Mouse (Mus musculus): ENCODE data around the gene Acacb. TPM values are rescaled to one million over a fixed set of nuclear protein-coding genes. Genes with fewer than 3 reads are reported as not detected.

The Acacb gene
- polyA plus RNA-seq, 1 experiment from 2014 or later, result 1.7 TPM

- no peak for ATAC-seq (ENCODE audit: low FRiP score)
- no peak for DNase-seq (ENCODE audit: low spot score, missing footprints)
- no peak overlapping the region for H3K4me3 ChIP-seq (ENCODE audit: low read depth, low read length)
- no peak overlapping the region for H3K4me2 ChIP-seq
- H3K27me3 ChIP-seq (ENCODE audit: control insufficient read depth, insufficient read depth, low read length), result no peaks in the 10 kb centered on the region
- 91% methylated on average over 7 of the region's 7 CpGs for WGBS
- H3K4me1 ChIP-seq (ENCODE audit: control insufficient read depth, insufficient read depth, low read length), result no peaks in the 10 kb centered on the region
- H3K9me3 ChIP-seq (ENCODE audit: control insufficient read depth, low read length), result no peaks in the 10 kb centered on the region
- no peak overlapping the region for H3K9ac ChIP-seq (ENCODE audit: low read length)
- peaks cover 19% of the 10 kb centered on the region for H3K36me3 ChIP-seq (ENCODE audit: control insufficient read depth, insufficient read depth, low read length)
- H3K27ac ChIP-seq (ENCODE audit: low read depth, low read length), result no peak overlapping the region
These were observed 29.7 kb upstream of the Acacb start for GRCm38 (mm10) chr5:114116586-114116985.

DNA sequence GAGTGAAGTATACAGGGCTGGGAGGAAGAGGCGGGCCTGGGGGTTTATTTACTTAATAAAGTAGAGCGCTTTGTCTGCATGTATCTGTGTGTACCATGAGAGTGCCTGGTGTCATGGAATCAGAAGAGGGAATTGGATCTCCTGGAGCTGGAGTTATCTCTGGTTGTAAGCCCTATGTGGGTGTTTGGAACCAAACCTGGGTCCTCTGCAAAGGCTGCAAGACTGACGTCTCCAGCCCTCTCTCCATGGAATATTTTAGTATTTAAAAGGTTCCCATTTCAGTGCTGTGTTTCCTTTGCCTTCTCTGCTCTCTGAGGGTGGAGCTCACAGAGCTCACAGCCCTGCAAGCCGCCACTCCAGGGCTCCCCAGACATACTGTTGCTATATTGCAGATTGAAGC is 26.5 kb upstream of the Acacb start:
- Histone ChIP-seq H3K36me3 (ENCODE audit: control insufficient read depth, insufficient read depth, low read length) (peaks cover 20% of the 10 kb centered on the region), H3K27ac (ENCODE audit: low read depth, low read length) (no peak overlapping the region), H3K9ac (ENCODE audit: low read length) (no peak overlapping the region), H3K4me2 (no peak overlapping the region), H3K4me3 (ENCODE audit: low read depth, low read length) (no peak overlapping the region), H3K4me1 (ENCODE audit: control insufficient read depth, insufficient read depth, low read length) (no peaks in the 10 kb centered on the region), H3K27me3 (ENCODE audit: control insufficient read depth, insufficient read depth, low read length) (no peaks in the 10 kb centered on the region), H3K9me3 (ENCODE audit: control insufficient read depth, low read length) (no peaks in the 10 kb centered on the region)
- DNase-seq (ENCODE audit: low spot score, missing footprints) (no peak), ATAC-seq (ENCODE audit: low FRiP score) (no peak)
- WGBS, result 86% methylated on average over 4 of the region's 4 CpGs

DNA sequence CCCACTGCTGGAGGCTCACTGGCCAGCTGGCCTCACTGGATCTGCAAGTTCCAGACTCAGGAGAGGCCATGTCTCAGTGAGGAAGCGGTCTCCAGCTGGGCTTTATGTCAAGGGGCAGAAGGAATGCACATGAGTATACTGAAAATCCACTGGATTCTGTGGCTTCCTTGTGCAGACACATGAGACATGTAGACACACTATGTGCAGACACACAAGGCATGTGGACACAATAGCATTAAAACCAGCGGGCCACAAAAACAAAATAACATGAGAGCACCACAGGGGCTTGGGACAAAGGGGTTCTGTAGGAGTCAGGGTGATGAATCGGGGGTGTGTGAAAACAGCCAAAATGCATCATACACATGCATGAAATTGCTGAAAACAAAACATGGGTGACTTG is 20.3 kb upstream of the Acacb start:
- no peaks in the 10 kb centered on the region for H3K9me3 ChIP-seq (ENCODE audit: control insufficient read depth, low read length)
- no peak overlapping the region for H3K4me2 ChIP-seq
- peak; percentile 66 for DNase-seq (ENCODE audit: low spot score, missing footprints)
- no peak overlapping the region for H3K9ac ChIP-seq (ENCODE audit: low read length)
- 89% methylated on average over 3 of the region's 3 CpGs for WGBS
- H3K4me1 ChIP-seq (ENCODE audit: control insufficient read depth, insufficient read depth, low read length), result peaks cover 3% of the 10 kb centered on the region; the same call in 1 of the 2 replicates
- no peaks in the 10 kb centered on the region for H3K27me3 ChIP-seq (ENCODE audit: control insufficient read depth, insufficient read depth, low read length)
- H3K27ac ChIP-seq (ENCODE audit: low read depth, low read length), result no peak overlapping the region
- H3K4me3 ChIP-seq (ENCODE audit: low read depth, low read length), result no peak overlapping the region
- H3K36me3 ChIP-seq (ENCODE audit: control insufficient read depth, insufficient read depth, low read length), result peaks cover 11% of the 10 kb centered on the region
- ATAC-seq (ENCODE audit: low FRiP score), result no peak

- Histone ChIP-seq H3K4me3 (ENCODE audit: low read depth, low read length) (no peak overlapping the region), H3K36me3 (ENCODE audit: control insufficient read depth, insufficient read depth, low read length) (peaks cover 6% of the 10 kb centered on the region)
These were observed 19.7 kb upstream of the Acacb start for GRCm38 (mm10) chr5:114126499-114127244.

GRCm38 (mm10) chr5:114127374-114128349 is 18.7 kb upstream of the Acacb start, which contains the start of gene Alkbh2:
Gene Alkbh2, minus strand, starts transcription at chr5:114128218.
- peak within 1 kb of the TSS; percentile 99 for H3K4me2 ChIP-seq
- H3K9me3 ChIP-seq (ENCODE audit: control insufficient read depth, low read length), result no peaks in the 10 kb centered on the region
- peaks cover 18% of the 10 kb centered on the region for H3K4me1 ChIP-seq (ENCODE audit: control insufficient read depth, insufficient read depth, low read length)
- under 1% methylated on average over 69 of the region's 69 CpGs for WGBS
- H3K9ac ChIP-seq (ENCODE audit: low read length), result peak within 1 kb of the TSS; percentile 76
- peak; percentile 100 for DNase-seq (ENCODE audit: low spot score, missing footprints)
- H3K4me3 ChIP-seq (ENCODE audit: low read depth, low read length), result peak within 1 kb of the TSS; percentile 65
- peak within 1 kb of the TSS; percentile 77 for H3K27ac ChIP-seq (ENCODE audit: low read depth, low read length)
- no peaks in the 10 kb centered on the region for H3K27me3 ChIP-seq (ENCODE audit: control insufficient read depth, insufficient read depth, low read length)
- H3K36me3 ChIP-seq (ENCODE audit: control insufficient read depth, insufficient read depth, low read length), result peaks cover 6% of the 10 kb centered on the region; the same call in 1 of the 2 replicates
- ATAC-seq (ENCODE audit: low FRiP score), result peak; percentile 31

More at GRCm38 (mm10) chr5:114126499-114127244, 19.7 kb upstream of the Acacb start:
- Histone ChIP-seq H3K9me3 (ENCODE audit: control insufficient read depth, low read length) (no peaks in the 10 kb centered on the region), H3K4me2 (peak overlapping the region; percentile 99), H3K27me3 (ENCODE audit: control insufficient read depth, insufficient read depth, low read length) (no peaks in the 10 kb centered on the region), H3K27ac (ENCODE audit: low read depth, low read length) (no peak overlapping the region), H3K4me1 (ENCODE audit: control insufficient read depth, insufficient read depth, low read length) (peaks cover 9% of the 10 kb centered on the region), H3K9ac (ENCODE audit: low read length) (no peak overlapping the region)
- ATAC-seq (ENCODE audit: low FRiP score) (no peak), DNase-seq (ENCODE audit: low spot score, missing footprints) (peak; percentile 69)
- 90% methylated on average over 7 of the region's 7 CpGs for WGBS

DNA sequence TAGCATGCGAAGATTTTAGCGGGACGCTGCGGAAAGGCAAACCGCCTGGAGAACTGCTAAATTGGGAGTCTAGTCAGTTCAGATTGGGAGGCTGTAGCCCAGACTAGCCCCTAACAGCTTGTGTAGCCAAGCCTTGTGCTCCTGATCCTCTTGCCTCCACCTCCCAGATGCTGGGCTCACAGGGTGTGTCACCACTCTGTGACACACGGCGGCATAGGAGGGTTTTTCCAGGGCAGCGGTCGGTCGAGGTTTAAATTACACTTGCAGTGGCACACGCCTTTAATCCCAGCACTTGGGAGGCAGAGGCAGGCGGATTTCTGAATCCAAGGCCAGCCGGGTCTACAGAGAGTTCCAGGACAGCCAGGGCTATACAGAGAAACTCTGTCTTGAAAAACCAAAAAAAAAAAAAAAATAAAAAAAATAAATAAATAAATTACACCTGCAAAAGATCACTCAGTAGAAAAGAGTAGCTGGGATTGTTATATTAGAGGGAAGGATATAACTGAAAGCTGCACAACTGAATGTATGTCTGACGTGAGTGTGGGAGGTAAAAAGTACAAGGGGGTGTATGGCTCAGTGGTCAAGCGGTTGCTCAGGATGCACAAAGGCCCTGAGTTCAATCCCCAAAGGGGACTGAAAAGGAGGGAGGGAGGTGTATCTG is 16.7 kb upstream of the Acacb start:
- Histone ChIP-seq H3K27ac (ENCODE audit: low read depth, low read length) (no peak overlapping the region), H3K4me3 (ENCODE audit: low read depth, low read length) (peak overlapping the region; percentile 84), H3K9ac (ENCODE audit: low read length) (no peak overlapping the region), H3K4me1 (ENCODE audit: control insufficient read depth, insufficient read depth, low read length) (peaks cover 24% of the 10 kb centered on the region), H3K9me3 (ENCODE audit: control insufficient read depth, low read length) (no peaks in the 10 kb centered on the region), H3K36me3 (ENCODE audit: control insufficient read depth, insufficient read depth, low read length) (0 out of 2 replicates have a peak, but pooled peaks cover 2% of the 10 kb centered on the region), H3K4me2 (peak overlapping the region; percentile 96), H3K27me3 (ENCODE audit: control insufficient read depth, insufficient read depth, low read length) (no peaks in the 10 kb centered on the region)
- DNase-seq (ENCODE audit: low spot score, missing footprints) (peak; percentile 81), ATAC-seq (ENCODE audit: low FRiP score) (no peak)
- WGBS, result 76% methylated on average over 15 of the region's 15 CpGs

DNA sequence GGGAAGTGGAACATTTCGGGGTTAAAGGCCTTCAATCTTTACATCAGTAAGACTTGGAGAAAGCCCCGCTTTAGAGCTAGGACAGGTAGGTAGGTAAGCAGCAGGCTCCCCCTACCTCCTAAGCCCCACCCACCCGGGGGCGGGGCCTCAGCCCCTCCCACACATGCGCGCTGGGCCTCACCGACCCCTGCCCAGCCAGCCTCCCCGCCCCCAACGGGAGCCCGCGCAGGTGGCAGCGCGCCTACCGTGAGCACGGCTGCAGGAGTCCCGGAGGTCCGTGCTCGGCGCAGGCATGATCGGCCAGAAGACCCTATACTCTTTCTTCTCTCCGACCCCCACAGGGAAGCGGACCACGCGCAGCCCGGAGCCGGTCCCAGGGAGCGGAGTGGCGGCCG is 16.1 kb upstream of the Acacb start, which contains the start of gene Ung:
Gene Ung (plus strand): TSS at position 176 of the 395 bp plus-strand sequence.
- ATAC-seq (ENCODE audit: low FRiP score), result peak; percentile 54
- Histone ChIP-seq H3K4me1 (ENCODE audit: control insufficient read depth, insufficient read depth, low read length) (peaks cover 24% of the 10 kb centered on the region), H3K27ac (ENCODE audit: low read depth, low read length) (no peak within 1 kb of the TSS), H3K4me3 (ENCODE audit: low read depth, low read length) (peak within 1 kb of the TSS; percentile 84), H3K4me2 (peak within 1 kb of the TSS; percentile 96), H3K36me3 (ENCODE audit: control insufficient read depth, insufficient read depth, low read length) (0 out of 2 replicates have a peak, but pooled peaks cover 2% of the 10 kb centered on the region), H3K9me3 (ENCODE audit: control insufficient read depth, low read length) (no peaks in the 10 kb centered on the region), H3K27me3 (ENCODE audit: control insufficient read depth, insufficient read depth, low read length) (no peaks in the 10 kb centered on the region), H3K9ac (ENCODE audit: low read length) (peak within 1 kb of the TSS; percentile 73)
- WGBS, result under 1% methylated on average over 28 of the region's 29 CpGs
- DNase-seq (ENCODE audit: low spot score, missing footprints), result peak; percentile 97

- H3K9me3 ChIP-seq (ENCODE audit: control insufficient read depth, low read length), result no peaks in the 10 kb centered on the region
- under 1% methylated on average over 87 of the region's 87 CpGs for WGBS
- ATAC-seq (ENCODE audit: low FRiP score) (peak; percentile 97), DNase-seq (ENCODE audit: low spot score, missing footprints) (peak; percentile 99)
- peaks cover 24% of the 10 kb centered on the region for H3K4me1 ChIP-seq (ENCODE audit: control insufficient read depth, insufficient read depth, low read length)
- peak overlapping the region; percentile 73 for H3K9ac ChIP-seq (ENCODE audit: low read length)
- H3K36me3 ChIP-seq (ENCODE audit: control insufficient read depth, insufficient read depth, low read length), result 0 out of 2 replicates have a peak, but pooled peaks cover 2% of the 10 kb centered on the region
- H3K27ac ChIP-seq (ENCODE audit: low read depth, low read length), result no peak overlapping the region
- no peaks in the 10 kb centered on the region for H3K27me3 ChIP-seq (ENCODE audit: control insufficient read depth, insufficient read depth, low read length)
- peak overlapping the region; percentile 84 for H3K4me3 ChIP-seq (ENCODE audit: low read depth, low read length)
- peak overlapping the region; percentile 96 for H3K4me2 ChIP-seq
These were observed 15.4 kb upstream of the Acacb start for GRCm38 (mm10) chr5:114130698-114131520.

All from midbrain, embryonic 11.5 days (tissue).